In the genomic region with DNA sequence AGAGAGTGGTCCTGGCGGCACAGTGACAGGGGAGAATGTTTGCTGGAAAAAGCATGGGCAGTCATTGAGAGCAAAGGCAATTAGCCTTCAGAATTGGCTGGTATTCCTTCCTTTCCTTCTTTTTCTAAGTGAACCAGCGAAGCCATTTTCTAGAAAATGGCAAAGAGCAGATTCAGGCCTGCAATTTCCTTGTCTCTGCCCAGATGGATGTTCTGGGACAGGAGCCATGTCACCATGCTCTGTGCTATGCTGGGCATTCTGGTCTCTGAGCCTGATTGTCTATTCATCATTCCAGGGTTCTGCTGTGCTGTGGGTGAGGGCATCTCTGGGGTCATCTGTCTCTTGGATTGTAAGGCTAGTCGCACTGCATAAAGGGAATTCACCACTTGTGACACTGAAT, we compare ENCODE assay signal across 15 mouse cellular contexts. TPM values are rescaled to one million over a fixed set of nuclear protein-coding genes. Genes with fewer than 3 reads are reported as not detected.
DNase-seq lines count a peak whose midpoint lies in the region; ATAC-seq and TF ChIP-seq lines count a peak whose summit lies in the region.
"Had no signal": no experiment of that assay in that cellular context is flagged by ENCODE, and none has a peak within 500 bp of the region (broad histone marks: within the 10 kb centered on the region; RNA-seq: fewer than 3 reads in every experiment).

No protein-coding gene starts in this region.

- no peaks in the 10 kb centered on the region for H3K4me1 ChIP-seq in neural tube, embryonic 14.5 days (ENCODE audit: control insufficient read depth, insufficient read depth, low read length)
- no peaks in the 10 kb centered on the region for H3K4me1 ChIP-seq in heart, adult 2 months (ENCODE audit: control insufficient read depth, insufficient read depth, low read length)
- H3K4me1 ChIP-seq: megakaryocyte, embryonic 14.5 days; neural tube, embryonic 12.5 days had no signal

- H3K27ac ChIP-seq in neural tube, embryonic 14.5 days (ENCODE audit: low read depth, low read length): no peak overlapping the region
- no peak overlapping the region for H3K27ac ChIP-seq in heart, adult 2 months
- H3K27ac ChIP-seq: limb, embryonic 13.5 days; neural tube, embryonic 12.5 days had no signal

- no peaks in the 10 kb centered on the region for H3K9me3 ChIP-seq in neural tube, embryonic 14.5 days (ENCODE audit: control insufficient read depth, low read length)
- H3K9me3 ChIP-seq: limb, embryonic 13.5 days; neural tube, embryonic 12.5 days had no signal

- ATAC-seq in neural tube, embryonic 14.5 days (ENCODE audit: low read depth): peak; percentile 43; the same call in 1 of the 2 replicates
- ATAC-seq: intestine, embryonic 16.5 days had no signal

- H3K4me3 ChIP-seq in neural tube, embryonic 14.5 days (ENCODE audit: low read depth, low read length): no peak overlapping the region
- H3K4me3 ChIP-seq in heart, adult 2 months: no peak overlapping the region
- H3K4me3 ChIP-seq: limb, embryonic 13.5 days; megakaryocyte, embryonic 14.5 days; neural tube, embryonic 12.5 days had no signal

- peak; percentile 51 for DNase-seq in left cerebral cortex, postnatal 4 days
- DNase-seq in left cerebral cortex, postnatal 36 days (ENCODE audit: low spot score in 2 of 2): no peak
- peak; percentile 55 to 60 for DNase-seq in cerebellum, adult 18-20 months
- peak; percentile 41 to 45 for DNase-seq in cerebellum, postnatal 36 days
- no peak for DNase-seq in embryo, embryonic 11 days
- DNase-seq in heart, adult 2 months: no peak
- DNase-seq: gastrocnemius, postnatal 25 days; lung, adult 2 months; thymus, postnatal 36 days had no signal

- no peak for TF ChIP-seq POLR2A in heart, adult 2 months (IDR thresholded peaks at IDR 0.05; ENCODE audit: insufficient read depth, low read depth, low read length)

- no peak for TF ChIP-seq CTCF in heart, adult 2 months (IDR thresholded peaks at IDR 0.05)

- intact Hi-C loops in left cerebral cortex, postnatal 4 days (cut with DNase I): no loop called here
- intact Hi-C loops in left cerebral cortex, postnatal 36 days (cut with DNase I): no loop called here
- intact Hi-C loops in heart, adult 2 months (cut with DNase I): no loop called here

- no peak for TF ChIP-seq EP300 in heart, adult 2 months (IDR thresholded peaks at IDR 0.05; ENCODE audit: insufficient read depth, low read depth, low read length)

- no peak overlapping the region for H3K9ac ChIP-seq in neural tube, embryonic 14.5 days (replicated peaks; ENCODE audit: low read depth, low read length)
- H3K9ac ChIP-seq in heart, adult 2 months (ENCODE audit: low read depth, low read length): no peak overlapping the region
- H3K9ac ChIP-seq: limb, embryonic 13.5 days; neural tube, embryonic 12.5 days had no signal

- 67% methylated on average over 3 of the region's 3 CpGs for WGBS in neural tube, embryonic 14.5 days
- WGBS in heart, adult 2 months: 56% methylated on average over 3 of the region's 3 CpGs

- no peaks in the 10 kb centered on the region for H3K79me2 ChIP-seq in heart, adult 2 months (replicated peaks; ENCODE audit: control insufficient read depth, insufficient read depth, low read length)

- no peaks in the 10 kb centered on the region for H3K27me3 ChIP-seq in neural tube, embryonic 14.5 days (ENCODE audit: control insufficient read depth, insufficient read depth, low read length)
- no peaks in the 10 kb centered on the region for H3K27me3 ChIP-seq in heart, adult 2 months (ENCODE audit: control insufficient read depth, insufficient read depth, low read length)
- H3K27me3 ChIP-seq: CH12.LX; limb, embryonic 13.5 days; megakaryocyte, embryonic 14.5 days; neural tube, embryonic 12.5 days had no signal

- no peak overlapping the region for H3K4me2 ChIP-seq in neural tube, embryonic 14.5 days (ENCODE audit: low read depth, low read length)
- H3K4me2 ChIP-seq: limb, embryonic 13.5 days; neural tube, embryonic 12.5 days had no signal

- H3K36me3 ChIP-seq in neural tube, embryonic 14.5 days (ENCODE audit: control insufficient read depth, insufficient read depth, low read length): no peaks in the 10 kb centered on the region
- H3K36me3 ChIP-seq in heart, adult 2 months (ENCODE audit: control insufficient read depth, insufficient read depth, low read length): no peaks in the 10 kb centered on the region
- H3K36me3 ChIP-seq: limb, embryonic 13.5 days; neural tube, embryonic 12.5 days had no signal

RNA-seq across cellular contexts. Expression of a gene that starts 53.3 kb away (rescaled TPM):
- 10 to 100 TPM; 39.9 to 42.8 TPM for total RNA-seq in left cerebral cortex, postnatal 4 days (2021)
- 10 to 100 TPM; 39.8 to 51.9 TPM for total RNA-seq in left cerebral cortex, postnatal 36 days (2021)
- 4.9 and 6.1 TPM in 2 replicates for polyA plus RNA-seq in neural tube, embryonic 14.5 days (2014; fragmentation: Nextera tagmentation; extraction: Ambion mirVana)
- under 1 TPM; 0.41 to 0.42 TPM for total RNA-seq in heart, adult 2 months (2021)
- polyA plus RNA-seq in heart, adult 2 months (2012; rRNA removed): 0.47 and 0.57 TPM in 2 replicates

Comparison
In these comparisons a context has a peak if more than half of its experiments do, and no peak if none do; other contexts are left out.
1. DNase-seq: peak in left cerebral cortex, postnatal 4 days (single experiment), cerebellum, adult 18-20 months (2 of 2) and cerebellum, postnatal 36 days (2 of 2); none in left cerebral cortex, postnatal 36 days (0 of 2), embryo, embryonic 11 days (single experiment) and heart, adult 2 months (0 of 2).
2. RNA of a gene that starts 53.3 kb away (total RNA-seq): 39.8 to 51.9 TPM in left cerebral cortex, postnatal 36 days and 39.9 to 42.8 TPM in left cerebral cortex, postnatal 4 days; 0.41 to 0.42 TPM in heart, adult 2 months; every median in the first group is over 10 times any median in the second.